Mouse (Mus musculus): Measurements from ENCODE around the gene Sema6c.

DNA sequence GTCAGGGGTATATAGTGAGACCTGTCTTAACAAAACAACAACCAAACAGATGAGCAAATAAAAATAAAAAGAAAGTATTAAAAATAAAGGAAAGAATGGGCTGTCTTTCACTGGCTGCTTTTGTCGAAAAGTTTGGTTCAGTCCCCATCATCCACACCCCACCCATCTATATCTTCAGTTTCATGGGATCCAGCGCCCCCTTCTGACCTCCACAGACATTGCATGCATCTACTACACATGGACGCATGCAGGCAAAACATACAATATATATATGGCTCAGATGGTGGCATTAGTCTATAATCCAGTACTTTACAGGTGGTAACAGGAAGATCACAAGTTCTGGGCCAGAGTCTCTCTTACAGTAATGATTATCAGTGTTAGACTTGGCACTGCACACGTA is 6.4 kb upstream of the Sema6c start:
- TF ChIP-seq POLR2A (IDR thresholded peaks at IDR 0.05; ENCODE audit: control insufficient read depth, low read depth, low read length) (no peak), CTCF (IDR thresholded peaks at IDR 0.05; ENCODE audit: control insufficient read depth, insufficient read depth, insufficient replicate concordance, low read depth, low read length) (peak; percentile 40; the same call in 1 of the 2 replicates)

Data from testis, adult 2 months (tissue).